Mouse (Mus musculus) spleen, postnatal 4 days (tissue): Measurements from ENCODE around the gene Slc10a7.

Experiments
- DNase-seq, 2 experiments: peaks; one replicate each; pipeline ENCODE4 v3.0.0; 2022; ENCODE audit warnings: low spot score in 2 of 2

Slc10a7 gene

GRCm38 (mm10) chr8:78624738-78625442 lies 115.7 kb downstream of the Slc10a7 start:
- no peak for DNase-seq

- DNase-seq, result no peak
Measured at GRCm38 (mm10) chr8:78626632-78627031, 117.5 kb downstream of the Slc10a7 start.

GRCm38 (mm10) chr8:78627793-78628192 lies 118.6 kb downstream of the Slc10a7 start:
- DNase-seq, result no peak

- no peak for DNase-seq
Measured at GRCm38 (mm10) chr8:78630414-78631164, 121.4 kb downstream of the Slc10a7 start.

- DNase-seq, result peak in 1 of 2 experiments; percentile 30
Measured at GRCm38 (mm10) chr8:78633012-78633411, 123.9 kb downstream of the Slc10a7 start.

- no peak for DNase-seq
Measured at GRCm38 (mm10) chr8:78634018-78634417, 124.9 kb downstream of the Slc10a7 start.

GRCm38 (mm10) chr8:78634523-78635240 lies 125.5 kb downstream of the Slc10a7 start:
- DNase-seq, result no peak

GRCm38 (mm10) chr8:78635241-78635771 lies 126.2 kb downstream of the Slc10a7 start:
- no peak for DNase-seq

- DNase-seq, result no peak
Measured at GRCm38 (mm10) chr8:78641919-78642318, 132.8 kb downstream of the Slc10a7 start.

GRCm38 (mm10) chr8:78642376-78642775 lies 133.2 kb downstream of the Slc10a7 start:
- no peak for DNase-seq

GRCm38 (mm10) chr8:78647000-78647656 lies 138.0 kb downstream of the Slc10a7 start:
- no peak for DNase-seq

GRCm38 (mm10) chr8:78647846-78648245 lies 138.7 kb downstream of the Slc10a7 start:
- DNase-seq, result no peak

- DNase-seq, result peak; percentile 41 to 73
Measured at GRCm38 (mm10) chr8:78648918-78649317, 139.8 kb downstream of the Slc10a7 start.

- DNase-seq, result no peak
Measured at GRCm38 (mm10) chr8:78651670-78652069, 142.5 kb downstream of the Slc10a7 start.

- no peak for DNase-seq
Measured at GRCm38 (mm10) chr8:78655351-78656045, 146.4 kb downstream of the Slc10a7 start.

- no peak for DNase-seq
Measured at GRCm38 (mm10) chr8:78656700-78657370, 147.7 kb downstream of the Slc10a7 start.

- DNase-seq, result no peak
Measured at GRCm38 (mm10) chr8:78658172-78658571, 149.0 kb downstream of the Slc10a7 start.

- DNase-seq, result no peak
Measured at GRCm38 (mm10) chr8:78659617-78660187, 150.6 kb downstream of the Slc10a7 start.

GRCm38 (mm10) chr8:78664306-78664940 lies 155.3 kb downstream of the Slc10a7 start:
- no peak for DNase-seq

GRCm38 (mm10) chr8:78667399-78667798 lies 158.3 kb downstream of the Slc10a7 start:
- no peak for DNase-seq
